Mouse (Mus musculus) midbrain, postnatal 0 days (tissue): ENCODE measurements at regions not wholly inside any gene's neighbourhood (a gene's known extent, or its start where the extent isn't known, plus 50 kb on each side); places are given as distances from the start of the nearest gene placed in this dataset.

Source experiments
- ATAC-seq: fragments of 200-750 bp; cut with Nextera tagmentation; 2 replicates; pipeline ENCODE4 v1.8.0; 2017; ENCODE audit warnings: moderate number of reproducible peaks, mild to moderate bottlenecking, moderate TSS enrichment, moderate library complexity; ENCODE audit not compliant: low FRiP score
- DNase-seq: peaks from one replicate; pipeline ENCODE4 v3.0.0-alpha.2; 2015; ENCODE audit warnings: low spot score
- H3K27ac ChIP-seq: fragments of 300-500 bp; sonication (generic); 2 replicates; pipeline ENCODE4 v1.5.1; 2014; ENCODE audit warnings: low read depth, mild to moderate bottlenecking, low read length, mixed read lengths
- H3K27me3 ChIP-seq: fragments of 300-500 bp; sonication (generic); 2 replicates; pipeline ENCODE4 v1.6.1; 2014; ENCODE audit warnings: low read length, control low read depth, mixed read lengths; ENCODE audit not compliant: insufficient read depth
- H3K36me3 ChIP-seq: fragments of 300-500 bp; sonication (generic); 2 replicates; pipeline ENCODE4 v1.6.1; 2014; ENCODE audit warnings: low read length, control low read depth, mixed read lengths; ENCODE audit not compliant: insufficient read depth
- H3K4me1 ChIP-seq: fragments of 300-500 bp; sonication (generic); 2 replicates; pipeline ENCODE4 v1.6.1; 2014; ENCODE audit warnings: mild to moderate bottlenecking, control low read depth, antibody characterized with exemption, low read length, mixed read lengths; ENCODE audit not compliant: insufficient read depth
- H3K4me2 ChIP-seq: fragments of 300-500 bp; sonication (generic); 2 replicates; pipeline ENCODE4 v1.6.1; 2014; ENCODE audit warnings: low read depth, mild to moderate bottlenecking, low read length, mixed read lengths; ENCODE audit not compliant: poor library complexity, severe bottlenecking
- H3K4me3 ChIP-seq: fragments of 300-500 bp; sonication (generic); 2 replicates; pipeline ENCODE4 v1.5.1; 2014; ENCODE audit warnings: low read depth, mild to moderate bottlenecking, low read length, moderate library complexity
- H3K9ac ChIP-seq: fragments of 300-500 bp; sonication (generic); replicated peaks from 2 replicates; pipeline ENCODE4 v1.6.1; 2014; ENCODE audit warnings: mild to moderate bottlenecking, low read length, moderate library complexity, mixed read lengths; ENCODE audit not compliant: poor library complexity, severe bottlenecking
- H3K9me3 ChIP-seq: fragments of 300-500 bp; sonication (generic); 2 replicates; pipeline ENCODE4 v1.6.1; 2016; ENCODE audit warnings: low read length, control low read depth
- CTCF ChIP-seq: IDR thresholded peaks from 2 replicates; pipeline ENCODE4 v1.5.1; 2016; ENCODE audit warnings: antibody characterized with exemption, mild to moderate bottlenecking
- WGBS: fragments of 180-500 bp; shearing (Covaris S2); extraction: QIAGEN DNeasy Blood & Tissue Kit; methylation state at CpG from one replicate; pipeline ENCODE4 v1.1.7; 2014; 5-methylcytosine and 5-hydroxymethylcytosine counted together

GRCm38 (mm10) chr13:94710574-94711172 lies 78.0 kb upstream of the Tbca start:
- no peaks in the 10 kb centered on the region for H3K9me3 ChIP-seq
- no peak for TF ChIP-seq CTCF
- DNase-seq (no peak), ATAC-seq (no peak)
- H3K4me3 ChIP-seq, result peak overlapping the region; percentile 0; the same call in 1 of the 2 replicates
- H3K4me1 ChIP-seq, result no peaks in the 10 kb centered on the region
- 2% methylated on average over 25 of the region's 26 CpGs for WGBS
- H3K36me3 ChIP-seq, result no peaks in the 10 kb centered on the region
- peak overlapping the region; percentile 36 for H3K4me2 ChIP-seq
- H3K27me3 ChIP-seq, result peaks cover 74% of the 10 kb centered on the region
- H3K27ac ChIP-seq, result no peak overlapping the region
- H3K9ac ChIP-seq, result no peak overlapping the region

DNA sequence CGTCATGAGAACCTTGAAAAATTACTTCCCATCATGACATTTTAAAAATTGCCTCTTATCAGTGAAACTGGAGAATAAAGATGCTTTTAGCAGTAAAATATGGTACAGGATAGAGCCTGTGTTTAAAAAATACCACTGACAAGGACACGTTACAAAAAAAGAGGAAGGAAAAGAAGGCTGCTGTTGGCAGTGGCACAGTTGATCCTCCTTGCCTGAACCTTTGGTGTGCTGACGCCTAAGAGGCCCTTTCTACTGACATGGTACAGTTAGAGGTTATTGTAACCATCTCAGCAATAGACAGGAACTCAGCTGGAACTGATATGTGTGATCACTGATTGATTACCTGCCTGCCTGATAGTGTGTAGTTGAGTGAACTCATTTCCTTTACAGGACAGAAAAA lies 75.3 kb upstream of the Tbca start:
- ATAC-seq (no peak), DNase-seq (no peak)
- Histone ChIP-seq H3K27me3 (peaks cover 58% of the 10 kb centered on the region), H3K36me3 (no peaks in the 10 kb centered on the region), H3K4me3 (no peak overlapping the region), H3K27ac (no peak overlapping the region), H3K9me3 (no peaks in the 10 kb centered on the region), H3K9ac (no peak overlapping the region), H3K4me1 (no peaks in the 10 kb centered on the region), H3K4me2 (no peak overlapping the region)
- 67% methylated on average over 3 of the region's 3 CpGs for WGBS
- TF ChIP-seq CTCF, result no peak

DNA sequence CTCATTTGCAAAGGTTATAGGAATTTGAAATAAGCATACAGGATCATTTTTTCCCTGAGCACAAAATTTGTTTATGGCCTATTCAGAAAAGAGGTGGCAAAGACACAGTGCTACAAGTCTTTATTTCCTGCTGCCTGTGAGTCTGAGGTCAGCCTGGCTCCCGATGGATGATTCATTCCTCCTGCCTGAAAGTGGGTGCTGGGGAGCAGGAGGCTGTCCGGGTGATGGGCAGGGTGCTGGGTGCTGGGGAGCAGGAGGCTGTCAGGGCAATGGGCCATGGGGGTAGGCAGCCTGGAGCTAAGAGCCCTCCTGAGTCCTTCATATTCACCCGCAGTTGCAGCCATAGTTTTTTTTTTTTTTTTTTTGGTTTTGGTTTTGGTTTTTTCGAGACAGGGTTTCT lies 67.1 kb upstream of the Tbca start:
- 77% methylated on average over 3 of the region's 4 CpGs for WGBS
- Histone ChIP-seq H3K9me3 (no peaks in the 10 kb centered on the region), H3K4me1 (no peaks in the 10 kb centered on the region), H3K27me3 (no peaks in the 10 kb centered on the region; the same call in 1 of the 2 replicates), H3K4me2 (no peak overlapping the region), H3K4me3 (no peak overlapping the region), H3K27ac (no peak overlapping the region), H3K9ac (no peak overlapping the region), H3K36me3 (no peaks in the 10 kb centered on the region)
- ATAC-seq, result no peak
- no peak for DNase-seq
- no peak for TF ChIP-seq CTCF
